Mouse (Mus musculus) G1E-ER4 (cell line): ENCODE data around the gene Unk. TPM values are rescaled to one million over a fixed set of nuclear protein-coding genes. Genes with fewer than 3 reads are reported as not detected.

Experiments
- GATA1 ChIP-seq: IDR thresholded peaks from one replicate; pipeline ENCODE4 v1.8.0; 2012; ENCODE audit warnings: low read length, inconsistent platforms
- polyA plus RNA-seq: library from polyadenylated mRNA; stranded (reverse); fragments of >175 nt; gene quantifications from 2 replicates; pipeline ENCODE4 v1.2.3, GENCODE M21; 2012

The Unk gene
- polyA plus RNA-seq, 1 experiment = 56.9 TPM

GRCm38 (mm10) chr11:116022256-116022780 is 7.8 kb upstream of the Unk start:
- no peak for TF ChIP-seq GATA1

- TF ChIP-seq GATA1 = no peak
Observed at GRCm38 (mm10) chr11:116023771-116024355, 6.3 kb upstream of the Unk start.

GRCm38 (mm10) chr11:116024356-116024808 is 5.7 kb upstream of the Unk start:
- TF ChIP-seq GATA1 = no peak

- no peak for TF ChIP-seq GATA1
Observed at GRCm38 (mm10) chr11:116025056-116025845, 4.9 kb upstream of the Unk start.

- no peak for TF ChIP-seq GATA1
Observed at GRCm38 (mm10) chr11:116027756-116028155, 2.4 kb upstream of the Unk start, which contains the start of gene H3f3b. H3f3b (minus strand) TSS chr11:116027962.

GRCm38 (mm10) chr11:116028177-116028865 is 1.8 kb upstream of the Unk start:
- no peak for TF ChIP-seq GATA1

GRCm38 (mm10) chr11:116029086-116029865 is 846 bp upstream of the Unk start:
- no peak for TF ChIP-seq GATA1

- TF ChIP-seq GATA1 = no peak
Observed at GRCm38 (mm10) chr11:116030898-116031845, 1.1 kb downstream of the Unk start.

GRCm38 (mm10) chr11:116034584-116034983 is 4.5 kb downstream of the Unk start:
- TF ChIP-seq GATA1 = no peak

GRCm38 (mm10) chr11:116036671-116037070 is 6.5 kb downstream of the Unk start:
- TF ChIP-seq GATA1 = no peak

GRCm38 (mm10) chr11:116037826-116038225 is 7.7 kb downstream of the Unk start:
- no peak for TF ChIP-seq GATA1

GRCm38 (mm10) chr11:116040593-116040992 is 10.5 kb downstream of the Unk start:
- no peak for TF ChIP-seq GATA1

- TF ChIP-seq GATA1 = no peak
Observed at GRCm38 (mm10) chr11:116041833-116042232, 11.7 kb downstream of the Unk start.

- TF ChIP-seq GATA1 = no peak
Observed at GRCm38 (mm10) chr11:116042372-116043138, 12.4 kb downstream of the Unk start.
